Mouse (Mus musculus) brain, embryonic 14.5 days (tissue): ENCODE data around the gene Prf1.

Experiments
- CTCF ChIP-seq: fragments of 200-500 bp; IDR thresholded peaks from 2 replicates; pipeline ENCODE4 v1.5.1; 2012; ENCODE audit warnings: inconsistent platforms, mild to moderate bottlenecking, moderate library complexity, borderline replicate concordance; ENCODE audit not compliant: insufficient read depth, insufficient read length; ENCODE audit errors: extremely low read depth
- POLR2A ChIP-seq: fragments of 200-500 bp; IDR thresholded peaks from 2 replicates; pipeline ENCODE4 v1.6.1; 2012; ENCODE audit warnings: mild to moderate bottlenecking, inconsistent platforms, borderline replicate concordance; ENCODE audit not compliant: poor library complexity, insufficient read depth, insufficient read length, severe bottlenecking; ENCODE audit errors: extremely low read depth

DNA sequence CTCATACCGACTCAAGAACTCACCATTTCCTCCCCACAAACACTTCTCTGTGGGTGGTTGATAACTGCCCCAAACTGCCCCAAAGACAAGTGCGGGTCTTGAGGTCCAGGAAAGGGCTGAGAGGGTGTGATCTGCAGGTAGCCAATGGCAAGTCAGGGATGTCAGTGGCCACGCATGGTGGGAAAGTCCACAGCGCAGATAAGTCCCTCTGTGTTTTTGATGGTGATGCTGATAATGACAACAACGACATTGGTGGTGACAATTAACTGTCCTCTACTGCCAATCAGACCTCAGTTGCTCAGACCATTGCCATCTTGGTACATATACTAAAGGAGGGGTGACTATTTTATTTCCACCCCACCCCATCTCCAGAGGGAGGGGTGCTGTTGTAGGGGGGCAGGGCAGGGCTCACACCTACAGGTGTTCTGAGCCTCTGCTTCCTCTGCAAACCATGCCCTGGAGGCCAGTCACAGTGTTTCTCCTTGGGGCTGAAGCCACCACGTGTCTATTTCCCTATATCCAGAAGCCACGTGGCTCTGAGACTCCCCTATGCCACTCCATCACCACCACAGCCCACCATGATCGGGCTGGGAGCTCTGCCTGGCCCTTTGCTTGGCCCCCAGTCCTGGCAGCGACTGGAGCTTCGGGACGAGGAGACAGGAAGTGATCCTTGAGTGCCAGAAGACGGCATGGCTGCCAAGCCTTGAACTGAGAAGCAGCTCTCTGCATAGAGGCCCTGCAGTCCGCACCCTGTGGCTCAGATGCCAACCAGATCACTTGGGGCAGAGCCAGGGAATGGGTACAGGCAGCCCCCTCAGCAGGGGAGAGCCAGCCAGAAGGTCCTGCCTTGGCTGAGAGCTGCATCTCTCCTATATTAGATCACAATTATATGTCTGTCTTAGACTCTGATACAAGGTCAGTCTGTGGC lies 36.1 kb upstream of the Prf1 start:
- TF ChIP-seq CTCF (no peak), POLR2A (no peak)
